Mouse (Mus musculus): ENCODE results near the gene Dad1.

DNA sequence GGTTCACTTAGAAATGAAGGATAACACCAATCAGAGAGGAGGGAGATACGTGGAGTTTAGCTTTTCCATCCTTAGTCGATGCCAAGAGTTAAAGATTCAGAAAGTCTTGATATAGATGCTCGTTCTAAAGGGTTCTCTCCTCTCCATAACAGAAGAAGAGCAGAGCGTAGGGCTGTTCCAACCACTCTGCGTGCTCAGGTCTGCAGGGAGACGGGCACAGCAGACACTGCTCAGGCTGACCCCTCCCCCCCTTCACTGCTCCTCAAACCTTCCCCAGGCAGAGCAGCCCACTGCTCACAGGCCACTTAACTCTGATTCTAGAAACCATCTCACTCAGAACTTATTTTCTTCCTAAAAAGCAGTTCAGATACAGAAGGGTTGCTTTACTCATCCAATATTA lies 45.2 kb downstream of the Dad1 start:
- TF ChIP-seq POLR2A (IDR thresholded peaks at IDR 0.05; ENCODE audit: control insufficient read depth, low read depth, low read length) (no peak), CTCF (IDR thresholded peaks at IDR 0.05; ENCODE audit: control insufficient read depth, insufficient read depth, insufficient replicate concordance, low read depth, low read length) (no peak)
